Mouse (Mus musculus) adrenal gland, adult 2 months (tissue): ENCODE measurements around the gene Zfp472. TPM values are rescaled to one million over a fixed set of nuclear protein-coding genes. Genes with fewer than 3 reads are reported as not detected.
"Not testable (repeated sequence)": the region's sequence is repeated elsewhere in the genome, so short reads cannot be mapped to it uniquely, and the experiment has no call there.

ENCODE experiments used
- DNase-seq: peaks from one replicate; pipeline ENCODE4 v3.0.0; 2021
- polyA plus RNA-seq: library from polyadenylated mRNA; depleted of rRNA; stranded (reverse); fragments of >200 nt; gene quantifications from 2 replicates; pipeline ENCODE4 v1.2.3, GENCODE M21; 2012; rRNA removed
- total RNA-seq, 2 experiments: library from RNA; stranded (reverse); gene quantifications; 2 replicates each; pipeline ENCODE4 v1.2.3; 2021

The Zfp472 gene
- total and polyA plus RNA-seq, 3 experiments, result 0.21 to 4.4 (median 3.8) TPM

DNA sequence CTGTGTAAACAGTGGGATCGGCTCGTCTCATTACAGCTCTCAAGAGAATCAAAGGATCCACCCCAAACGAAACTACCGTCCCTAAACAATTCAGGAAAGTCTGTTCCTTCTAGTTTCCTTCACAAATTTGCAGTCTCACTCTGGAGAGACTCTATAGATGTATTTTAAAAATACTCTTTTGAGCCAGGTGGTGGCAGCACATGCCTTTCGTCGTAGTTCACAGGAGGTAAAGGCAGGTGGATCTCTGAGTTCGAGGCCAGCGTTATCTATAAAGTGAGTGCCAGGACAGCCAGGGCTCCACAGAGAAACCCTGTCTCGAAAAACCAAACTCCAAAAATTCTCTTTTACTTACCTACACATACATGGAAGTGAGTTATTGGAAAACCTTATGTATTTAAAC lies 42.7 kb downstream of the Zfp472 start:
- no peak for DNase-seq

DNA sequence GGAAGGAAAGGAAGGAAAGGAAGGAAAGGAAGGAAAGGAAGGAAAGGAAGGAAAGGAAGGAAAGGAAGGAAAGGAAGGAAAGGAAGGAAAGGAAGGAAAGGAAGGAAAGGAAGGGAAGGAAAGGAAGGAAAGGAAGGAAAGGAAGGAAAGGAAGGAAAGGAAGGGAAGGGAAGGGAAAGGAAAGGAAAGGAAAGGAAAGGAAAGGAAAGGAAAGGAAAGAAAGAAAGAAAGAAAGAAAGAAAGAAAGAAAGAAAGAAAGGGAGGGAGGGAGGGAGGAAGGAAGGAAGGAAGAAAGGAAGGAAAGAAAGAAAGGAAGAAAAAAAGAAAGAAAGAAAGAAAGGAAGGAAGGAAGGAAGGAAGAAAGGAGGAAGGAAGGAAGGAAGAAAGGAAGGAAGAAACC lies 54.8 kb downstream of the Zfp472 start:
- DNase-seq, result not testable (repeated sequence)

Other genes with a start within 250 kb of the Zfp472 start
- 10 to 100 TPM; 41.3 to 45.9 TPM for gene Zfp871, start 177.5 kb upstream of the Zfp472 start, total RNA-seq
- gene Zfp871, start 177.5 kb upstream of the Zfp472 start, polyA plus RNA-seq, result 3.8 and 4.8 TPM in 2 replicates
- under 1 TPM; 0.43 to 0.69 TPM for gene Zfp811, start 155.9 kb upstream of the Zfp472 start, total RNA-seq
- 0.02 TPM in 1 of 2 replicates, not detected in the other for gene Zfp811, start 155.9 kb upstream of the Zfp472 start, polyA plus RNA-seq
- gene Zfp799, start 135.6 kb upstream of the Zfp472 start, total RNA-seq, result 10 to 100 TPM in 1 of 2 experiments, 1 to 10 TPM in 1; 8.9 to 13.5 TPM
- 1.6 and 3.9 TPM in 2 replicates for gene Zfp799, start 135.6 kb upstream of the Zfp472 start, polyA plus RNA-seq
- 1 to 10 TPM; 7.4 to 8.4 TPM for gene Zfp870, start 74.2 kb upstream of the Zfp472 start, total RNA-seq
- gene Zfp870, start 74.2 kb upstream of the Zfp472 start, polyA plus RNA-seq, result 0.33 and 0.43 TPM in 2 replicates
- gene Cyp4f14, start 48.5 kb upstream of the Zfp472 start, total RNA-seq, result 10 to 100 TPM in 1 of 2 experiments, 1 to 10 TPM in 1; 6.6 to 14.1 TPM
- gene Cyp4f14, start 48.5 kb upstream of the Zfp472 start, polyA plus RNA-seq, result 12.9 and 17.9 TPM in 2 replicates
- gene Cyp4f13, start 18.4 kb upstream of the Zfp472 start, total RNA-seq, result 10 to 100 TPM; 55.3 to 71.1 TPM
- gene Cyp4f13, start 18.4 kb upstream of the Zfp472 start, polyA plus RNA-seq, result 80.1 and 92.0 TPM in 2 replicates
- 10 to 100 TPM in 1 of 2 experiments, 1 to 10 TPM in 1; 8.8 to 11.3 TPM for gene Zfp952, start 27.3 kb downstream of the Zfp472 start, total RNA-seq
- 1.1 and 1.5 TPM in 2 replicates for gene Zfp952, start 27.3 kb downstream of the Zfp472 start, polyA plus RNA-seq
- gene Zfp763, start 67.6 kb downstream of the Zfp472 start, total RNA-seq, result 1 to 10 TPM; 3.9 to 8.7 TPM
- 0.08 and 0.10 TPM in 2 replicates for gene Zfp763, start 67.6 kb downstream of the Zfp472 start, polyA plus RNA-seq
- gene 4921501E09Rik, start 102.2 kb downstream of the Zfp472 start, total RNA-seq, result not detected
- gene 4921501E09Rik, start 102.2 kb downstream of the Zfp472 start, polyA plus RNA-seq, result not detected in 2 replicates
- gene Zfp563, start 123.5 kb downstream of the Zfp472 start, total RNA-seq, result 10 to 100 TPM in 1 of 2 experiments, 1 to 10 TPM in 1; 7.9 to 13.2 TPM
- gene Zfp563, start 123.5 kb downstream of the Zfp472 start, polyA plus RNA-seq, result 0.37 and 0.58 TPM in 2 replicates
- gene Morc2b, start 173.9 kb downstream of the Zfp472 start, total RNA-seq, result not detected
- gene Morc2b, start 173.9 kb downstream of the Zfp472 start, polyA plus RNA-seq, result not detected in 2 replicates
- not detected for gene Olfr55, start 202.6 kb downstream of the Zfp472 start, total RNA-seq
- gene Olfr55, start 202.6 kb downstream of the Zfp472 start, polyA plus RNA-seq, result not detected in 2 replicates
- gene Olfr239, start 225.5 kb downstream of the Zfp472 start, total RNA-seq, result not detected
- not detected in 2 replicates for gene Olfr239, start 225.5 kb downstream of the Zfp472 start, polyA plus RNA-seq